Mouse (Mus musculus) olfactory bulb, adult 2 months (tissue): ENCODE data around the gene Flot2. TPM values are rescaled to one million over a fixed set of nuclear protein-coding genes. Genes with fewer than 3 reads are reported as not detected.
A peak's percentile ranks its signal among the peaks of the same experiment; 100 is the strongest.

Source experiments
- H3K27ac ChIP-seq: fragments of 200-500 bp; 2 replicates; pipeline ENCODE4 v1.5.1; 2012; ENCODE audit warnings: low read depth, low read length; ENCODE audit not compliant: insufficient read depth
- H3K4me1 ChIP-seq: fragments of 200-500 bp; 2 replicates; pipeline ENCODE4 v1.6.1; 2012; ENCODE audit warnings: low read length; ENCODE audit not compliant: control insufficient read depth, insufficient read depth
- H3K4me3 ChIP-seq: fragments of 200-500 bp; 2 replicates; pipeline ENCODE4 v1.5.1; 2012; ENCODE audit warnings: mild to moderate bottlenecking, low read depth, low read length, moderate library complexity; ENCODE audit not compliant: insufficient read depth
- CTCF ChIP-seq: fragments of 200-500 bp; IDR thresholded peaks from 2 replicates; pipeline ENCODE4 v1.5.1; 2012; ENCODE audit warnings: low read depth, mild to moderate bottlenecking, low read length, moderate library complexity; ENCODE audit not compliant: insufficient read depth
- POLR2A ChIP-seq: fragments of 200-500 bp; IDR thresholded peaks from 2 replicates; pipeline ENCODE4 v1.6.1; 2012; ENCODE audit warnings: mild to moderate bottlenecking, low read depth, low read length, moderate library complexity; ENCODE audit not compliant: insufficient read depth
- WGBS: fragments of 180-500 bp; shearing (Covaris S2); methylation state at CpG from one replicate; pipeline ENCODE4 v1.1.7; 2018; 5-methylcytosine and 5-hydroxymethylcytosine counted together
- polyA plus RNA-seq: library from polyadenylated mRNA; stranded (reverse); fragments of >200 nt; gene quantifications from 2 replicates; pipeline ENCODE4 v1.2.4, GENCODE M21; 2012; ENCODE audit warnings: low replicate concordance; ENCODE audit not compliant: missing spikeins, insufficient read depth, insufficient read length

The Flot2 gene
- polyA plus RNA-seq, 1 experiment = not detected

GRCm38 (mm10) chr11:78056946-78057345 lies 19.2 kb downstream of the Flot2 start:
- TF ChIP-seq CTCF = no peak
- TF ChIP-seq POLR2A = no peak
- WGBS = 86% methylated on average over 8 of the region's 8 CpGs
- no peak overlapping the region for H3K27ac ChIP-seq
- H3K4me3 ChIP-seq = no peak overlapping the region
- no peaks in the 10 kb centered on the region for H3K4me1 ChIP-seq

- H3K4me1 ChIP-seq = no peaks in the 10 kb centered on the region
- H3K27ac ChIP-seq = no peak overlapping the region
- 41% methylated on average over 9 of the region's 9 CpGs for WGBS
- TF ChIP-seq POLR2A = no peak
- peak; percentile 73 for TF ChIP-seq CTCF
- no peak overlapping the region for H3K4me3 ChIP-seq
Measured at GRCm38 (mm10) chr11:78059833-78060757, 22.4 kb downstream of the Flot2 start.

- WGBS = 82% methylated on average over 1 of the region's 1 CpGs
- Histone ChIP-seq H3K4me1 (no peaks in the 10 kb centered on the region), H3K27ac (no peak overlapping the region), H3K4me3 (no peak overlapping the region)
- no peak for TF ChIP-seq POLR2A
Measured at GRCm38 (mm10) chr11:78062563-78062962, 24.8 kb downstream of the Flot2 start.

GRCm38 (mm10) chr11:78065906-78066305 lies 28.2 kb downstream of the Flot2 start:
- no peak overlapping the region for H3K27ac ChIP-seq
- no peak overlapping the region for H3K4me3 ChIP-seq
- TF ChIP-seq POLR2A = no peak
- H3K4me1 ChIP-seq = no peaks in the 10 kb centered on the region
- 69% methylated on average over 2 of the region's 2 CpGs for WGBS

- Histone ChIP-seq H3K4me1 (no peaks in the 10 kb centered on the region), H3K4me3 (no peak overlapping the region), H3K27ac (no peak overlapping the region)
- 79% methylated on average over 2 of the region's 2 CpGs for WGBS
- TF ChIP-seq CTCF (no peak), POLR2A (no peak)
Measured at GRCm38 (mm10) chr11:78066641-78067040, 28.9 kb downstream of the Flot2 start.

- WGBS = 70% methylated on average over 5 of the region's 5 CpGs
Measured at GRCm38 (mm10) chr11:78067566-78067965, 29.8 kb downstream of the Flot2 start.

GRCm38 (mm10) chr11:78069130-78069529 lies 31.4 kb downstream of the Flot2 start:
- TF ChIP-seq CTCF (no peak), POLR2A (no peak)
- Histone ChIP-seq H3K4me1 (no peaks in the 10 kb centered on the region), H3K4me3 (no peak overlapping the region), H3K27ac (no peak overlapping the region)
- 86% methylated on average over 5 of the region's 5 CpGs for WGBS

More at GRCm38 (mm10) chr11:78067566-78067965, 29.8 kb downstream of the Flot2 start:
- TF ChIP-seq POLR2A (no peak), CTCF (no peak)
- Histone ChIP-seq H3K27ac (no peak overlapping the region), H3K4me3 (no peak overlapping the region), H3K4me1 (no peaks in the 10 kb centered on the region)

GRCm38 (mm10) chr11:78069646-78070045 lies 31.9 kb downstream of the Flot2 start:
- no peak for TF ChIP-seq POLR2A
- TF ChIP-seq CTCF = no peak
- no peak overlapping the region for H3K27ac ChIP-seq
- no peak overlapping the region for H3K4me3 ChIP-seq
- H3K4me1 ChIP-seq = no peaks in the 10 kb centered on the region
- 88% methylated on average over 6 of the region's 6 CpGs for WGBS

- Histone ChIP-seq H3K27ac (no peak overlapping the region), H3K4me3 (no peak overlapping the region), H3K4me1 (no peaks in the 10 kb centered on the region)
- TF ChIP-seq POLR2A = no peak
- no peak for TF ChIP-seq CTCF
- 79% methylated on average over 5 of the region's 5 CpGs for WGBS
Measured at GRCm38 (mm10) chr11:78071938-78072337, 34.2 kb downstream of the Flot2 start.
